Mouse (Mus musculus): ENCODE measurements around the gene Pkhd1.

GRCm38 (mm10) chr1:20260403-20260802 lies 357.5 kb downstream of the Pkhd1 start:
- TF ChIP-seq CTCF (IDR thresholded peaks at IDR 0.05; ENCODE audit: control insufficient read depth, insufficient read depth, low read length) (no peak), POLR2A (IDR thresholded peaks at IDR 0.05; ENCODE audit: borderline replicate concordance, control insufficient read depth, low read depth, low read length) (no peak)
